Mouse (Mus musculus) liver, adult 2 months (tissue): ENCODE measurements around the gene Slc4a7. TPM values are rescaled to one million over a fixed set of nuclear protein-coding genes. Genes with fewer than 3 reads are reported as not detected.
A peak's percentile ranks its signal among the peaks of the same experiment; 100 is the strongest.

Experiments used
- DNase-seq: peaks from one replicate; pipeline ENCODE4 v3.0.0-alpha.2; 2011; ENCODE audit warnings: low read depth, low spot score; ENCODE audit errors: extremely low read depth
- H3K27ac ChIP-seq: fragments of 200-500 bp; replicated peaks from 2 replicates; pipeline ENCODE4 v1.5.1; 2012; ENCODE audit warnings: low read depth, mild to moderate bottlenecking, control low read depth, inconsistent platforms, low read length; ENCODE audit not compliant: insufficient read depth
- H3K27me3 ChIP-seq: fragments of 200-500 bp; 2 replicates; pipeline ENCODE4 v1.6.1; 2012; ENCODE audit warnings: mild to moderate bottlenecking, moderate library complexity, low read length, inconsistent platforms; ENCODE audit not compliant: control insufficient read depth, insufficient read depth
- H3K36me3 ChIP-seq: fragments of 200-500 bp; 2 replicates; pipeline ENCODE4 v1.6.1; 2012; ENCODE audit warnings: low read length, inconsistent platforms; ENCODE audit not compliant: control insufficient read depth, insufficient read depth
- H3K4me1 ChIP-seq: fragments of 200-500 bp; 2 replicates; pipeline ENCODE4 v1.6.1; 2011; ENCODE audit warnings: low read length; ENCODE audit not compliant: control insufficient read depth, insufficient read depth
- H3K4me3 ChIP-seq: fragments of 200-500 bp; 2 replicates; pipeline ENCODE4 v1.5.1; 2011; ENCODE audit warnings: low read depth, mild to moderate bottlenecking, control low read depth, low read length, moderate library complexity; ENCODE audit not compliant: insufficient read depth
- H3K79me2 ChIP-seq: fragments of 200-500 bp; 2 replicates; pipeline ENCODE4 v1.6.1; 2012; ENCODE audit warnings: inconsistent platforms, mild to moderate bottlenecking, low read length, moderate library complexity; ENCODE audit not compliant: control insufficient read depth, insufficient read depth
- H3K9ac ChIP-seq: fragments of 200-500 bp; 2 replicates; pipeline ENCODE4 v1.6.1; 2012; ENCODE audit warnings: low read depth, mild to moderate bottlenecking, control low read depth, inconsistent platforms, low read length
- CTCF ChIP-seq: fragments of 200-500 bp; IDR thresholded peaks from 2 replicates; pipeline ENCODE4 v1.5.1; 2011; ENCODE audit warnings: low read depth, low read length, control low read depth
- POLR2A ChIP-seq: fragments of 200-500 bp; IDR thresholded peaks from 2 replicates; pipeline ENCODE4 v1.6.1; 2011; ENCODE audit warnings: low read length, control low read depth; ENCODE audit not compliant: insufficient read depth; ENCODE audit errors: extremely low read depth
- whole genome bisulfite sequencing: fragments of 180-500 bp; shearing (Covaris S2); methylation state at CpG from one replicate; pipeline ENCODE4 v1.1.7; 2018; 5-methylcytosine and 5-hydroxymethylcytosine counted together
- polyA plus RNA-seq: library from polyadenylated mRNA; depleted of rRNA; stranded (reverse); fragments of >200 nt; gene quantifications from 2 replicates; pipeline ENCODE4 v1.2.3, GENCODE M21; 2012
- total RNA-seq: library from RNA; depleted of rRNA; stranded (reverse); fragments of >200 nt; gene quantifications from 2 replicates; pipeline ENCODE4 v1.2.3, GENCODE M21; 2014

Gene Slc4a7
- total and polyA plus RNA-seq, 2 experiments: 1.4 to 10.2 TPM

DNA sequence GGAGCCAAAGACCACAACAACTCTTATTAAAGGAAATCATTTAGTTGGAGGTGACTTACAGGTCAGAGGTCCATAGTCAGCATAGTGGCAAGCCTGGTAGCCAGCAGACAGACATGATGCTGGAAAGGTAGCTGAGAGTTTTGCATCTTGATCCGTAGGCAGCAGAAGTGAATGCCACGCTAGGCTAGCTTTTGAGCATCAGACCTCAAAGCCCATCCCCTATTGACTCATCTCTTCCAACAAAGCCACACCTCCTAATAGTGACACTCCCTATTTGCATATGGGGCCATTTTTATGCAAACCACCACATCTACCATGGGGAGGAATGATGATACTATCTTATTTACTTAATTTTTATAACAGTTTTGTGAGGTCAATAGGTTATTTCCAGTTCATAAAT is 79.1 kb downstream of the Slc4a7 start:
- Histone ChIP-seq H3K79me2 (no peaks in the 10 kb centered on the region), H3K27ac (no peak overlapping the region), H3K4me3 (no peak overlapping the region), H3K4me1 (no peaks in the 10 kb centered on the region), H3K27me3 (no peaks in the 10 kb centered on the region), H3K36me3 (peaks cover 12% of the 10 kb centered on the region), H3K9ac (no peak overlapping the region)
- TF ChIP-seq CTCF: no peak
- TF ChIP-seq POLR2A: no peak
- DNase-seq: no peak
- 97% methylated on average over 2 of the region's 2 CpGs for WGBS

DNA sequence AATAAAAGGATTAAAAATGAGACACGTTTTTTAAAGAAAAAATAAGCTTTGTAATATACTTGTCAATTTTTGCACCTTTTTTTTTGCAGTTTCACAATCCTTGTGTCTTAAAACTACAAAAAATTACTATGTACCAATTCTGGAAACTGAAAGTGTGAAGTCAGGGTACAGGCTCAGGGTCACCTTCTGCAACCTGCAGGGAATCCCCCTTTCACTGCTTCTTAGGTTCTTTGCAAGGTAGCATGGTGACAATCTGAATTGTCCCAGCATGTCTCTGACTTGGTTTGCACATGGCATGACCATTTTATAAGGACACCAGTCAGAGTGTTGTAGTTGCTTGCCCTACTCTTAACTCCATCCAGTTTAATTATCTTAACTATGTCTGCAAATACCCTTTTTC is 82.1 kb downstream of the Slc4a7 start:
- no peaks in the 10 kb centered on the region for H3K27me3 ChIP-seq
- no peaks in the 10 kb centered on the region for H3K4me1 ChIP-seq
- no peaks in the 10 kb centered on the region for H3K79me2 ChIP-seq
- no peak overlapping the region for H3K9ac ChIP-seq
- H3K27ac ChIP-seq: no peak overlapping the region
- H3K36me3 ChIP-seq: peaks cover 12% of the 10 kb centered on the region
- DNase-seq: no peak
- H3K4me3 ChIP-seq: no peak overlapping the region
- TF ChIP-seq CTCF (no peak), POLR2A (no peak)
- WGBS: 90% methylated on average over 1 of the region's 1 CpGs

DNA sequence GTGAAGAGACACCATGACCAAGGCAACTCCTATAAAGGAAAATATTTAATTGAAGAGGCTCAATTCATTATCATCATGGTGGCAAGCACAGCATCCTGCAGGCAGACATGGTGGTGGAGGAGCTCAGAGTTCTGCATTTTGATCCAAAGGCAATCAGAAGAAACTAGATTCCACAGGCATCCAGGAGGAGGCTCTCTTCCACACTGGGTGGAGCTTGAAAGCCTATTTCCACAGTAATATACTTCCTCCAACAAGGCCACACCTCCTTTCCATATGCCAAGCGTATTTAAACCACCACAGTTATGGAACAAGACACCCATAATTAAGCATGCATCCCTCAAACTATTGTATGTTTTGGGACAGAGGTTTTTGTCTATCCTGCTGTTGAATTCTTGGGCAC is 84.9 kb downstream of the Slc4a7 start:
- H3K4me1 ChIP-seq: peaks cover 3% of the 10 kb centered on the region
- 100% methylated on average over 1 of the region's 1 CpGs for WGBS
- no peak overlapping the region for H3K9ac ChIP-seq

DNA sequence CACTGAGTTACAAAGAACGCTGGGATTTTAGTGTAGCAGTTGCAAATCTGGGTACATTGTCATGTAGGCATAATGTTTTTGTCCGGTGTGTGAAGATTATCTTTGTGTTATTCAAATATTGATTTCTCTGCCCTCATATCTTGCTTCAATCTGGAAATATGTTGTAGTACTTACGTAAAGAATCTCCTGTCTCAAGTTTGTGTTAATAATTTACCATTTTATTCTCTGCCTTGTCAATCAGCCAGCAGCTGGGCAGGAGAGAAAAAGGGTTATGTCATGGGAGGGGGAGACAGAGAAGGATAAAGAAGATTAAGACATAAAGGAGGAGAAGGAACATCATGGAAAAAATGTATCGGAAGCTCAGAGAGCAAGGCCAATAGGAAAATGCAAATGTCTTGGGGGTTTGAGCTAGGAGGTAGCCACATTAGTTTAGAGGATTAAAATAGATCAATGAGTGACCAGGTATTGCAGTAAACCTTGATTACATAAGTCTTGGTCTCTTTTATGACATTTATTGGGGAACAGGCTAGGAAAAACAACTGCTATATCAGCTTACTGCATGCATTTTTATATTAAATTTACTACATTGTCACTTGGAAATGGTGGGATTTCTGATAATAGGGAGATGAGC is 87.9 kb downstream of the Slc4a7 start:
- TF ChIP-seq POLR2A (no peak), CTCF (no peak)
- Histone ChIP-seq H3K36me3 (peaks cover 10% of the 10 kb centered on the region), H3K79me2 (no peaks in the 10 kb centered on the region), H3K27ac (no peak overlapping the region), H3K4me3 (no peak overlapping the region), H3K27me3 (no peaks in the 10 kb centered on the region), H3K9ac (no peak overlapping the region), H3K4me1 (peaks cover 3% of the 10 kb centered on the region)
- DNase-seq: peak; percentile 71
- 43% methylated on average over 4 of the region's 4 CpGs for WGBS

More for the DNA sequence above, 84.9 kb downstream of the Slc4a7 start:
- Histone ChIP-seq H3K27ac (no peak overlapping the region), H3K36me3 (peaks cover 10% of the 10 kb centered on the region), H3K4me3 (no peak overlapping the region), H3K79me2 (no peaks in the 10 kb centered on the region), H3K27me3 (no peaks in the 10 kb centered on the region)
- DNase-seq: no peak
- no peak for TF ChIP-seq CTCF
- no peak for TF ChIP-seq POLR2A

DNA sequence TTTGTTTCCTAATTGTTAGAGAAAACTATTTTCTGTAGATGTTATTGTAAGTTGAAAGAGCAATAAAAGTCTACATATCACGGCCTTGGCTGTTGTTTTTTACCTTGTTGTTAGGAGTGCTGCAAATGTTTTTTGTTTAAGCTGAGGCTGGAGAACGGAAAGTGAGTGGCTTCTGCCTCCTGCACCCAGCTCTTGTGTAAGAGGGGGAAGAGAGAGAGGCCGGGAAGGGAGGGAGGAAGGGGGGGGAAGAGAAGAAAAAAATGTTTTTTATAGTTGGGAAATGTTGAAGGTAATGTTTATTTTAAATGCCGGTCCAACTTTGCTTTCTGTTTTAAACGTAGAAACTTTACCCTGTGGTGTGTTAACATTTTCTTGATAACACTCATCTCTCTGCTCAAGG is 97.8 kb downstream of the Slc4a7 start:
- H3K79me2 ChIP-seq: no peaks in the 10 kb centered on the region
- DNase-seq: no peak
- 47% methylated on average over 5 of the region's 5 CpGs for WGBS
- H3K4me3 ChIP-seq: no peak overlapping the region
- no peaks in the 10 kb centered on the region for H3K4me1 ChIP-seq
- H3K27ac ChIP-seq: no peak overlapping the region
- peaks cover 2% of the 10 kb centered on the region for H3K36me3 ChIP-seq
- TF ChIP-seq CTCF: no peak
- no peak for TF ChIP-seq POLR2A
- no peaks in the 10 kb centered on the region for H3K27me3 ChIP-seq
- no peak overlapping the region for H3K9ac ChIP-seq

DNA sequence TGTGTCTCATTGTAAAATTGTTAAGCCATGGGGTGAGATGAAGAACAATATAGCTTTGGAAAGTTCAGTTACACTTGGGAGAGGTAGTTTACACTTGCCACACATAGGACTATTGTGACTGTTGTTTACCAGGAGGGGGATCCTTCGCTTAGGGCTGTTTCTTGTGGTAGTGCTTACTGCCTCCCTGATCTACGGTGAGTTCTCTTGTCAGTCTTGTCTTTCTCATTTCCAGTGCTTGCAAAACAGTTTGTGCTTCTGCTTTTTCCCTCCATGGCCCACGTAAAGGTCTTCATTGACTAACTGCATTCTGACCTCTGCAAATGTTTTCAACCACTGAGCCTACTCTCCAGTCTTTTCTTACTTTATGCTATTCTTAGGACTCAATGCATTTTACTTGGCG is 98.3 kb downstream of the Slc4a7 start:
- 91% methylated on average over 4 of the region's 4 CpGs for WGBS
- H3K27ac ChIP-seq: no peak overlapping the region
- H3K27me3 ChIP-seq: no peaks in the 10 kb centered on the region

More for the DNA sequence above, 98.3 kb downstream of the Slc4a7 start:
- no peaks in the 10 kb centered on the region for H3K79me2 ChIP-seq
- no peak overlapping the region for H3K9ac ChIP-seq
- no peak for DNase-seq
- peaks cover 2% of the 10 kb centered on the region for H3K36me3 ChIP-seq
- TF ChIP-seq POLR2A (no peak), CTCF (no peak)
- H3K4me3 ChIP-seq: no peak overlapping the region
- no peaks in the 10 kb centered on the region for H3K4me1 ChIP-seq
